Mouse (Mus musculus) CH12.LX (cell line): ENCODE measurements around the gene Ttll6. TPM values are rescaled to one million over a fixed set of nuclear protein-coding genes. Genes with fewer than 3 reads are reported as not detected.

Experiments
- DNase-seq: peaks from one replicate; pipeline ENCODE4 v3.0.0-alpha.2; 2013; ENCODE audit errors: extremely low read depth
- H3K27ac ChIP-seq: 2 replicates; pipeline ENCODE4 v1.5.1; 2012; ENCODE audit warnings: low read depth, mild to moderate bottlenecking, control low read depth, moderate library complexity; ENCODE audit not compliant: insufficient read depth
- H3K27me3 ChIP-seq: replicated peaks from 2 replicates; pipeline ENCODE3; 2012; ENCODE audit warnings: inconsistent platforms
- H3K36me3 ChIP-seq, 2 experiments: replicated peaks in 1 of 2; 2 replicates each; pipeline versions ENCODE3 to v1.6.1; 2012; ENCODE audit warnings: inconsistent platforms in 1 of 2, low read length in 1 of 2, mild to moderate bottlenecking in 1 of 2, mixed read lengths in 1 of 2, moderate library complexity in 1 of 2; ENCODE audit not compliant: control insufficient read depth in 1 of 2, insufficient read depth in 1 of 2
- H3K4me1 ChIP-seq, 2 experiments: 2 replicates each; pipeline ENCODE4 v1.6.1; 2012; ENCODE audit warnings: inconsistent platforms in 1 of 2, moderate library complexity in 1 of 2; ENCODE audit not compliant: insufficient read depth in 2 of 2, control insufficient read depth in 1 of 2
- H3K4me2 ChIP-seq: 2 replicates; pipeline ENCODE4 v1.6.1; 2012; ENCODE audit warnings: low read depth, mild to moderate bottlenecking, control low read depth; ENCODE audit not compliant: poor library complexity, insufficient read depth, severe bottlenecking
- H3K4me3 ChIP-seq, 3 experiments: fragments of 150-350 bp in 1 of 3; sonication (generic) in 1 of 3; replicated peaks in 1 of 3; 2 replicates each; pipeline versions ENCODE3 to v1.5.1; 2011 to 2012; ENCODE audit warnings: low read depth in 2 of 3, low read length in 2 of 3, mild to moderate bottlenecking in 2 of 3, moderate library complexity in 2 of 3, control low read depth in 1 of 3, improper control_type of control experiment in 1 of 3, inconsistent platforms in 1 of 3, mixed read lengths in 1 of 3; ENCODE audit not compliant: poor library complexity in 1 of 3
- H3K79me2 ChIP-seq: replicated peaks from 2 replicates; pipeline ENCODE4 v1.6.1; 2012; ENCODE audit warnings: mild to moderate bottlenecking, moderate library complexity; ENCODE audit not compliant: control insufficient read depth, poor library complexity, insufficient read depth, severe bottlenecking; ENCODE audit errors: extremely low read depth
- H3K9ac ChIP-seq: 2 replicates; pipeline ENCODE4 v1.6.1; 2012; ENCODE audit warnings: low read depth, mild to moderate bottlenecking, control low read depth, moderate library complexity; ENCODE audit not compliant: insufficient read depth
- H3K9me3 ChIP-seq: replicated peaks from 2 replicates; pipeline ENCODE3; 2012; ENCODE audit warnings: low read length, inconsistent platforms, mixed read lengths
- BHLHE40 ChIP-seq: IDR thresholded peaks from 2 replicates; pipeline ENCODE4 v1.6.1; 2011; ENCODE audit warnings: mild to moderate bottlenecking, low read depth, low read length, improper control_type of control experiment
- CHD1 ChIP-seq: IDR thresholded peaks from 2 replicates; pipeline ENCODE4 v1.6.1; 2012; ENCODE audit warnings: low read depth, low read length, improper control_type of control experiment, inconsistent platforms
- CHD2 ChIP-seq: IDR thresholded peaks from 2 replicates; pipeline ENCODE4 v1.6.1; 2011; ENCODE audit warnings: low read length, improper control_type of control experiment
- CTCF ChIP-seq, 2 experiments: IDR thresholded peaks in 1 of 2; conservative IDR thresholded peaks in 1 of 2; 2 replicates each; pipeline ENCODE4 v1.5.1; 2011 to 2012; ENCODE audit warnings: low read depth in 2 of 2, low read length in 2 of 2, improper control_type of control experiment in 1 of 2, inconsistent platforms in 1 of 2, mild to moderate bottlenecking in 1 of 2, moderate library complexity in 1 of 2
- E2F4 ChIP-seq: IDR thresholded peaks from 2 replicates; pipeline ENCODE4 v1.6.1; 2011; ENCODE audit warnings: low read depth, low read length, improper control_type of control experiment; ENCODE audit not compliant: insufficient replicate concordance
- EP300 ChIP-seq: IDR thresholded peaks from 2 replicates; pipeline ENCODE4 v1.6.1; 2011; ENCODE audit warnings: low read length, improper control_type of control experiment
- GABPA ChIP-seq: IDR thresholded peaks from 2 replicates; pipeline ENCODE4 v1.6.1; 2012; ENCODE audit warnings: low read depth, low read length, improper control_type of control experiment, inconsistent platforms; ENCODE audit not compliant: insufficient replicate concordance
- IRF4 ChIP-seq: IDR thresholded peaks from 2 replicates; pipeline ENCODE4 v1.6.1; 2014; ENCODE audit warnings: low read depth, mild to moderate bottlenecking, inconsistent platforms, low read length, improper control_type of control experiment
- JUN ChIP-seq: IDR thresholded peaks from 2 replicates; pipeline ENCODE4 v1.6.1; 2011; ENCODE audit warnings: low read depth, mild to moderate bottlenecking, low read length, improper control_type of control experiment, moderate library complexity; ENCODE audit not compliant: insufficient read depth
- JUND ChIP-seq: conservative IDR thresholded peaks from 2 replicates; pipeline ENCODE4 v1.6.1; 2011; ENCODE audit warnings: low read depth, low read length, improper control_type of control experiment
- MAFK ChIP-seq: IDR thresholded peaks from 2 replicates; pipeline ENCODE4 v1.6.1; 2011; ENCODE audit warnings: low read length, improper control_type of control experiment; ENCODE audit not compliant: insufficient replicate concordance
- MAX ChIP-seq: IDR thresholded peaks from 2 replicates; pipeline ENCODE4 v1.6.1; 2011; ENCODE audit warnings: low read length, improper control_type of control experiment
- MAZ ChIP-seq: IDR thresholded peaks from 2 replicates; pipeline ENCODE4 v1.6.1; 2012; ENCODE audit warnings: low read depth, mild to moderate bottlenecking, inconsistent platforms, low read length, improper control_type of control experiment, moderate library complexity
- MXI1 ChIP-seq: IDR thresholded peaks from 2 replicates; pipeline ENCODE4 v1.6.1; 2011; ENCODE audit warnings: mild to moderate bottlenecking, low read depth, low read length, improper control_type of control experiment
- MYC ChIP-seq: IDR thresholded peaks from 2 replicates; pipeline ENCODE4 v1.6.1; 2011; ENCODE audit warnings: low read depth, mild to moderate bottlenecking, improper control_type of control experiment, low read length
- RAD21 ChIP-seq: IDR thresholded peaks from 2 replicates; pipeline ENCODE4 v1.6.1; 2011; ENCODE audit warnings: low read depth, mild to moderate bottlenecking, low read length, improper control_type of control experiment, moderate library complexity
- RCOR1 ChIP-seq: conservative IDR thresholded peaks from 2 replicates; pipeline ENCODE4 v1.6.1; 2012; ENCODE audit warnings: low read depth, mild to moderate bottlenecking, inconsistent platforms, low read length, improper control_type of control experiment
- SMC3 ChIP-seq: IDR thresholded peaks from 2 replicates; pipeline ENCODE4 v1.6.1; 2011; ENCODE audit warnings: low read depth, low read length, improper control_type of control experiment
- TBP ChIP-seq: conservative IDR thresholded peaks from 2 replicates; pipeline ENCODE4 v1.6.1; 2011; ENCODE audit warnings: low read depth, low read length, improper control_type of control experiment
- TCF12 ChIP-seq: IDR thresholded peaks from 2 replicates; pipeline ENCODE4 v1.6.1; 2014; ENCODE audit warnings: low read depth, mild to moderate bottlenecking, inconsistent platforms, low read length, improper control_type of control experiment
- UBTF ChIP-seq: IDR thresholded peaks from 2 replicates; pipeline ENCODE4 v1.6.1; 2012; ENCODE audit warnings: low read depth, mild to moderate bottlenecking, inconsistent platforms, low read length, improper control_type of control experiment, moderate library complexity
- USF1 ChIP-seq: IDR thresholded peaks from 2 replicates; pipeline ENCODE4 v1.6.1; 2014; ENCODE audit warnings: low read depth, mild to moderate bottlenecking, inconsistent platforms, low read length, improper control_type of control experiment
- USF2 ChIP-seq: conservative IDR thresholded peaks from 2 replicates; pipeline ENCODE4 v1.6.1; 2011; ENCODE audit warnings: low read depth, low read length, improper control_type of control experiment
- ZC3H11A ChIP-seq: IDR thresholded peaks from 2 replicates; pipeline ENCODE4 v1.6.1; 2012; ENCODE audit warnings: low read depth, mild to moderate bottlenecking, inconsistent platforms, low read length, improper control_type of control experiment
- ZKSCAN1 ChIP-seq: IDR thresholded peaks from 2 replicates; pipeline ENCODE4 v1.6.1; 2012; ENCODE audit warnings: low read depth, inconsistent platforms, low read length, improper control_type of control experiment, borderline replicate concordance
- ZMIZ1 ChIP-seq: IDR thresholded peaks from 2 replicates; pipeline ENCODE4 v1.6.1; 2012; ENCODE audit warnings: low read depth, mild to moderate bottlenecking, inconsistent platforms, low read length, improper control_type of control experiment
- ZNF384 ChIP-seq: IDR thresholded peaks from 2 replicates; pipeline ENCODE4 v1.6.1; 2012; ENCODE audit warnings: low read depth, low read length, improper control_type of control experiment, inconsistent platforms
- dilution Hi-C: fragments of 300-500 bp; cut with MboI; formaldehyde crosslinking; loops from 2 replicates; pipeline ENCODE4 v1.14.3; 2020; ENCODE audit warnings: low sequenced_read_pairs; ENCODE audit not compliant: extremely low pct_unique_long_range_greater_than_20kb, extremely low pct_ligation_motif_present
- in situ Hi-C: fragments of 300-500 bp; cut with MboI; formaldehyde crosslinking; loops from 3 replicates; pipeline ENCODE4 v1.14.3; 2019; ENCODE audit warnings: low sequenced_read_pairs, low pct_ligation_motif_present, low pct_unique_long_range_greater_than_20kb, mixed read lengths
- polyA plus RNA-seq: library from polyadenylated mRNA; unstranded; fragments of >175 nt; gene quantifications from 2 replicates; pipeline ENCODE4 v1.2.1, GENCODE M21; 2012; ENCODE audit warnings: low read depth; ENCODE audit not compliant: insufficient read length
- total RNA-seq, 2 experiments: library from RNA; depleted of rRNA; stranded (reverse); fragments of 300-350 nt in 1 of 2; fragments of >200 nt in 1 of 2; gene quantifications; 2 replicates each; pipeline ENCODE4 v1.2.3; 2012 to 2014

The Ttll6 gene
- total and polyA plus RNA-seq, 3 experiments: 0.09 TPM; not detected in 2

GRCm38 (mm10) chr11:96174881-96175280, 41.3 kb downstream of the Ttll6 start:
- Histone ChIP-seq H3K4me3 (no peak overlapping the region), H3K27me3 (peaks cover 85% of the 10 kb centered on the region)
- dilution Hi-C loops: no loop called here

GRCm38 (mm10) chr11:96175511-96175910, 41.9 kb downstream of the Ttll6 start:
- no peaks in the 10 kb centered on the region for H3K79me2 ChIP-seq
- H3K4me2 ChIP-seq: no peak overlapping the region
- no peak overlapping the region for H3K4me3 ChIP-seq
- H3K27ac ChIP-seq: no peak overlapping the region
- dilution Hi-C loops (no loop called here), in situ Hi-C loops (no loop called here)
- TF ChIP-seq TBP (no peak), ZKSCAN1 (no peak), MXI1 (no peak), E2F4 (no peak), USF2 (no peak), RAD21 (no peak), MAFK (no peak), BHLHE40 (no peak), TCF12 (no peak), CTCF (conservative IDR thresholded peaks at IDR 0.05 in 1 of 2, IDR thresholded peaks at IDR 0.05 in 1 of 2; ENCODE audit: low read depth in 2 of 2, low read length in 2 of 2) (no peak), JUND (no peak), MAX (no peak), CHD1 (no peak), UBTF (no peak), RCOR1 (no peak), SMC3 (no peak), JUN (no peak), MYC (no peak), USF1 (no peak), EP300 (no peak)
- H3K36me3 ChIP-seq: no peaks in the 10 kb centered on the region
- DNase-seq: no peak
- H3K27me3 ChIP-seq: peaks cover 87% of the 10 kb centered on the region
- H3K4me1 ChIP-seq: peaks cover 3 to 17% of the 10 kb centered on the region in 2 experiments
- no peak overlapping the region for H3K9ac ChIP-seq
- no peaks in the 10 kb centered on the region for H3K9me3 ChIP-seq

More at GRCm38 (mm10) chr11:96174881-96175280, 41.3 kb downstream of the Ttll6 start:
- Histone ChIP-seq H3K9ac (no peak overlapping the region), H3K27ac (no peak overlapping the region), H3K4me2 (no peak overlapping the region), H3K4me1 (peaks cover 3 to 17% of the 10 kb centered on the region in 2 experiments), H3K36me3 (no peaks in the 10 kb centered on the region), H3K9me3 (no peaks in the 10 kb centered on the region), H3K79me2 (no peaks in the 10 kb centered on the region)
- no peak for TF ChIP-seq GABPA
- TF ChIP-seq JUN: no peak
- TF ChIP-seq ZNF384: no peak
- no peak for TF ChIP-seq MAZ
- no peak for TF ChIP-seq E2F4
- TF ChIP-seq TBP: no peak
- TF ChIP-seq USF1: no peak
- TF ChIP-seq RAD21: no peak
- no peak for TF ChIP-seq CHD2
- no peak for TF ChIP-seq IRF4
- TF ChIP-seq MXI1: no peak
- TF ChIP-seq ZC3H11A: no peak
- no peak for TF ChIP-seq SMC3
- TF ChIP-seq MAX: no peak
- no peak for TF ChIP-seq MYC
- TF ChIP-seq ZKSCAN1: no peak
- TF ChIP-seq ZMIZ1: no peak
- no peak for TF ChIP-seq EP300
- no peak for DNase-seq
- in situ Hi-C loops: no loop called here
